In genomic region chr3:119957529-119957928, GRCm38 (mm10) we compare ENCODE assay signal across 26 mouse cellular contexts.
DNase-seq lines count a peak whose midpoint lies in the region; ATAC-seq and TF ChIP-seq lines count a peak whose summit lies in the region.
"Had no signal": no experiment of that assay in that cellular context is flagged by ENCODE, and none has a peak within 500 bp of the region (broad histone marks: within the 10 kb centered on the region; RNA-seq: fewer than 3 reads in every experiment).

No protein-coding gene starts in this region.

- peak; percentile 47; the same call in 1 of the 2 replicates for ATAC-seq in forebrain, embryonic 14.5 days
- ATAC-seq in forebrain, embryonic 11.5 days (replicated peaks; ENCODE audit: low FRiP score): no peak
- ATAC-seq: inflammation-experienced regulatory T-cells, adult 6 months; midbrain, embryonic 15.5 days had no signal

- H3ac ChIP-seq in myocyte (ENCODE audit: control insufficient read depth, insufficient read length): no peak overlapping the region

- no peak for TF ChIP-seq POLR2A in brain, embryonic 14.5 days (IDR thresholded peaks at IDR 0.05; ENCODE audit: borderline replicate concordance, extremely low read depth, insufficient read depth, insufficient read length, poor library complexity, severe bottlenecking)
- TF ChIP-seq POLR2A in myocyte (IDR thresholded peaks at IDR 0.05; ENCODE audit: insufficient read length, low read depth): no peak

- no peaks in the 10 kb centered on the region for H3K79me2 ChIP-seq in myocyte (ENCODE audit: control insufficient read depth, insufficient read depth)

- TF ChIP-seq CTCF in brain, embryonic 14.5 days (IDR thresholded peaks at IDR 0.05; ENCODE audit: borderline replicate concordance, extremely low read depth, insufficient read depth, insufficient read length): no peak

- peaks cover 19% of the 10 kb centered on the region for H3K4me1 ChIP-seq in forebrain, embryonic 14.5 days (ENCODE audit: control insufficient read depth, insufficient read depth, low read length)
- H3K4me1 ChIP-seq in forebrain, embryonic 11.5 days (replicated peaks; ENCODE audit: control insufficient read depth, insufficient read depth, low read length): no peaks in the 10 kb centered on the region; the same call in 1 of the 2 replicates
- H3K4me1 ChIP-seq: limb, embryonic 13.5 days; lung, embryonic 15.5 days had no signal

- peak; percentile 63 for DNase-seq in forebrain, embryonic 14.5 days (ENCODE audit: low spot score)
- no peak for DNase-seq in forebrain, embryonic 11.5 days (ENCODE audit: low spot score)
- DNase-seq in layer of hippocampus, adult 11-12 months (ENCODE audit: low spot score): peak; percentile 55
- DNase-seq in layer of hippocampus, postnatal 25 days (ENCODE audit: extremely low spot score in 1 of 2, low spot score in 1 of 2): no peak
- DNase-seq in brain, embryonic 14.5 days (ENCODE audit: low read depth): peak; percentile 79
- no peak for DNase-seq in adrenal gland, postnatal 25 days
- DNase-seq: adrenal gland, postnatal 36 days; cerebellum, adult 2 months; gastrocnemius, postnatal 14 days; kidney, adult 11 months; kidney, postnatal 14 days; right cerebral cortex, postnatal 4 days; thymus, adult 2 months; thymus, postnatal 36 days had no signal

- H3K9me3 ChIP-seq in forebrain, embryonic 14.5 days (replicated peaks; ENCODE audit: control insufficient read depth, low read length): no peaks in the 10 kb centered on the region
- no peaks in the 10 kb centered on the region for H3K9me3 ChIP-seq in forebrain, embryonic 11.5 days (ENCODE audit: control insufficient read depth, low read length)
- H3K9me3 ChIP-seq: embryonic facial prominence, embryonic 13.5 days; heart, embryonic 10.5 days; heart, embryonic 15.5 days; hindbrain, embryonic 12.5 days; limb, embryonic 13.5 days; lung, embryonic 15.5 days; midbrain, embryonic 10.5 days; midbrain, embryonic 15.5 days; neural tube, embryonic 13.5 days had no signal

- no peak overlapping the region for H3K4me3 ChIP-seq in forebrain, embryonic 14.5 days (ENCODE audit: low read depth, low read length)
- no peak overlapping the region for H3K4me3 ChIP-seq in forebrain, embryonic 11.5 days (ENCODE audit: low read depth, low read length)
- H3K4me3 ChIP-seq in myocyte: no peak overlapping the region
- H3K4me3 ChIP-seq: embryonic facial prominence, embryonic 13.5 days; heart, embryonic 10.5 days; heart, embryonic 15.5 days; hindbrain, embryonic 12.5 days; limb, embryonic 13.5 days; lung, embryonic 15.5 days; midbrain, embryonic 10.5 days; midbrain, embryonic 15.5 days; neural tube, embryonic 13.5 days had no signal

- no peaks in the 10 kb centered on the region for H3K36me3 ChIP-seq in forebrain, embryonic 14.5 days (ENCODE audit: control insufficient read depth, insufficient read depth, low read length)
- no peaks in the 10 kb centered on the region for H3K36me3 ChIP-seq in forebrain, embryonic 11.5 days (ENCODE audit: control insufficient read depth, insufficient read depth, low read length)
- no peaks in the 10 kb centered on the region for H3K36me3 ChIP-seq in myocyte (ENCODE audit: control insufficient read depth, insufficient read depth)
- H3K36me3 ChIP-seq: embryonic facial prominence, embryonic 13.5 days; heart, embryonic 10.5 days; heart, embryonic 15.5 days; hindbrain, embryonic 12.5 days; limb, embryonic 13.5 days; lung, embryonic 15.5 days; midbrain, embryonic 10.5 days; midbrain, embryonic 15.5 days; neural tube, embryonic 13.5 days had no signal

- no peak overlapping the region for H3K9ac ChIP-seq in forebrain, embryonic 14.5 days (ENCODE audit: low read length)
- H3K9ac ChIP-seq in forebrain, embryonic 11.5 days (ENCODE audit: low read length): no peak overlapping the region
- H3K9ac ChIP-seq: embryonic facial prominence, embryonic 13.5 days; heart, embryonic 15.5 days; hindbrain, embryonic 12.5 days; limb, embryonic 13.5 days; lung, embryonic 15.5 days; midbrain, embryonic 15.5 days; neural tube, embryonic 13.5 days had no signal

- H3K27ac ChIP-seq in forebrain, embryonic 14.5 days (ENCODE audit: low read depth, low read length): no peak overlapping the region
- H3K27ac ChIP-seq in forebrain, embryonic 11.5 days (ENCODE audit: low read depth, low read length): no peak overlapping the region
- H3K27ac ChIP-seq: embryonic facial prominence, embryonic 13.5 days; heart, embryonic 10.5 days; heart, embryonic 15.5 days; hindbrain, embryonic 12.5 days; limb, embryonic 13.5 days; lung, embryonic 15.5 days; midbrain, embryonic 15.5 days; neural tube, embryonic 13.5 days had no signal

- H3K4me2 ChIP-seq in forebrain, embryonic 14.5 days (ENCODE audit: low read length): no peak overlapping the region
- no peak overlapping the region for H3K4me2 ChIP-seq in forebrain, embryonic 11.5 days (ENCODE audit: low read depth, low read length, severe bottlenecking)
- H3K4me2 ChIP-seq in myocyte (ENCODE audit: low read depth): no peak overlapping the region
- H3K4me2 ChIP-seq: embryonic facial prominence, embryonic 13.5 days; heart, embryonic 15.5 days; hindbrain, embryonic 12.5 days; limb, embryonic 13.5 days; liver, embryonic 11.5 days; lung, embryonic 15.5 days; midbrain, embryonic 15.5 days; neural tube, embryonic 13.5 days had no signal

- 68% methylated on average over 8 of the region's 8 CpGs for WGBS in forebrain, embryonic 14.5 days
- WGBS in forebrain, embryonic 11.5 days: 90% methylated on average over 8 of the region's 8 CpGs

- no peaks in the 10 kb centered on the region for H3K27me3 ChIP-seq in forebrain, embryonic 14.5 days (replicated peaks; ENCODE audit: control insufficient read depth, insufficient read depth, low read length)
- H3K27me3 ChIP-seq in forebrain, embryonic 11.5 days (ENCODE audit: control insufficient read depth, insufficient read depth, low read length): no peaks in the 10 kb centered on the region
- no peaks in the 10 kb centered on the region for H3K27me3 ChIP-seq in myocyte (ENCODE audit: control insufficient read depth, insufficient read depth, insufficient read length)
- H3K27me3 ChIP-seq: embryonic facial prominence, embryonic 13.5 days; heart, embryonic 15.5 days; hindbrain, embryonic 12.5 days; limb, embryonic 13.5 days; lung, embryonic 15.5 days; midbrain, embryonic 15.5 days had no signal

TF ChIP-seq in myocyte, 11 proteins besides CTCF, POLR2A, EP300 and RAD21:
- TF ChIP-seq E2F4 (IDR thresholded peaks at IDR 0.05; ENCODE audit: insufficient read depth) (no peak), MYOG (IDR thresholded peaks at IDR 0.05; ENCODE audit: control insufficient read depth in 1 of 3, insufficient read depth in 1 of 3, insufficient read length in 2 of 3, low read depth in 2 of 3) (peak in 1 of 3 experiments; percentile 68), MYOD1 (IDR thresholded peaks at IDR 0.05; ENCODE audit: control insufficient read depth in 1 of 3, insufficient read length in 2 of 3, low read depth in 2 of 3) (peak in 2 of 3 experiments; percentile 60 to 77)

Comparison
In these comparisons a context has a peak if more than half of its experiments do, and no peak if none do; other contexts are left out.
1. DNase-seq: peak in forebrain, embryonic 14.5 days (single experiment), layer of hippocampus, adult 11-12 months (single experiment) and brain, embryonic 14.5 days (single experiment); none in forebrain, embryonic 11.5 days (single experiment), layer of hippocampus, postnatal 25 days (0 of 2) and adrenal gland, postnatal 25 days (single experiment).